Mouse (Mus musculus): Measurements from ENCODE around the gene Med27. TPM values are rescaled to one million over a fixed set of nuclear protein-coding genes. Genes with fewer than 3 reads are reported as not detected.

Med27 gene
- total RNA-seq, 2 experiments from 2014 or later = 23.7 to 24.3 TPM

DNA sequence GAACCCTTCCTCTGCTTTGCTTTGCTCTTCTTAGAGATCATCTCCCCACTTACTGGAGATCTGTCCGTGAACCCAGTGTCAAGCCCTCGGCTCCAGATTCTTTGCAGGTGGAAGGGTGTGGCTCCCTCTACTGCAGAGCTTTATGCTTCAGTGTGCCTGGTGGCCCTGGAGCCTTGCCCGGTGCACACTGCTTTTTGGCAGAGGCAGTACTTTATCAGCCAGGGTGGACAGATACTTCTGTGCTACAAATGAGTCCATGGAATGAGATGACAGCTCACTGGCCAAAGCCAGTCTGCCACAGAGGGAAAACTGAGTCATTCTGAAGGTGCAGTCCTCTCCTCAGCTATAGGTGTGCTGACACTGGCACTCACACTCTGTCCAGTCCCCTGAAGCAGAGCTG lies 80.1 kb downstream of the Med27 start:
- DNase-seq (ENCODE audit: low spot score in 2 of 2) = peak in 1 of 2 experiments; percentile 16

GRCm38 (mm10) chr2:29432565-29432964 lies 85.9 kb downstream of the Med27 start:
- no peak for DNase-seq (ENCODE audit: low spot score in 2 of 2)

GRCm38 (mm10) chr2:29436376-29436775 lies 89.8 kb downstream of the Med27 start:
- no peak for DNase-seq (ENCODE audit: low spot score in 2 of 2)

DNA sequence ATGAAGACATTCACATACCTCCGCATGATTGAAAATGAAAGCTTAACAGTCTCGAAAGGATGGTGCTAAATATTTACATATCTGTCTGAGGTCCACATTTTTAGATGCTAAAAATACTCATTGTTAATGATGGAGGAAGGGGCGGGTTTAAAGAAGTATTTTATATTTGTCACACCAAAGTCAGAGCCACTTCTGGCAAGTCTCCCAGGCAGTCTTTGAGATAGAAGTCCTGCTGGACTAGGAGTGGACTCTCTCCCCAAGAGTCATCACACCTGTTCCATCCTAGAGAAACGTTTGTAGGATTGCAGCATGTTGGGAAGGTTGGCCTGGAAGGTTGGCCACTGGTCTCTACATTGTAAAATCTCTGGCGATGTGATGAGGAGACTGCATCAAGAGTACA lies 90.5 kb downstream of the Med27 start:
- DNase-seq (ENCODE audit: low spot score in 2 of 2) = no peak

DNA sequence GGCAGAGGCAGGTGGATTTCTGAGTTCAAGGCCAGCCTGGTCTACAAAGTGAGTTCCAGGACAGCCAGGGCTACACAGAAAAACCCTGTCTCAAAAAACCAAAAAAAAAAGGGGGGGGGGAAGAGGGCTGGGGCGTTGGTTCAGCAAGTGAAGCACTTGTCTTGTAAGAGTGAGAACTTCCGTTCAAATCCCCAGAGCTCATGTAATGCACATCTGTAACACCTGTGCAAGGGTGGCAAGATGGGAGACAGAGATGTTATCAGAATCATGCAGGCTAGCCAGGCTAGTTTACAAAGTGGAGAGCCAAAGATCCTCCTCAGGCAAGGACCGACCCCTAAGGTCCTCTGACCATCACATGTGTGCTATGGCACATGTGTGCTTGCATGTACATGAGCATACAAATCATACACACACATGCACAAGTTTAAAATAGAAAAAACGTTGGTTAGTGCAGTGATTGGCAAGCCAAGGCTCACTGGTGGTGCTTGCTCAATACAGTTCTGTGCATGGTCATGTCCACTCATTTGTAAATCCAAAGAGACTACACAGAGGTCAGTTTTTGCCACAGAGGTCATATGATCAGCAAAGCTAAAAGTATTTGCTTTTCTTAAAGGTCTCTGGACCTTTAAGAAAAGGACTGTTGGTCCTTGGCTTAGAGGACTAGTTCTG lies 91.4 kb downstream of the Med27 start:
- DNase-seq (ENCODE audit: low spot score in 2 of 2) = no peak

- DNase-seq (ENCODE audit: low spot score in 2 of 2) = no peak
Measured at GRCm38 (mm10) chr2:29438530-29438862, 91.9 kb downstream of the Med27 start.

- DNase-seq (ENCODE audit: low spot score in 2 of 2) = no peak
Measured at GRCm38 (mm10) chr2:29438986-29439385, 92.4 kb downstream of the Med27 start.

DNA sequence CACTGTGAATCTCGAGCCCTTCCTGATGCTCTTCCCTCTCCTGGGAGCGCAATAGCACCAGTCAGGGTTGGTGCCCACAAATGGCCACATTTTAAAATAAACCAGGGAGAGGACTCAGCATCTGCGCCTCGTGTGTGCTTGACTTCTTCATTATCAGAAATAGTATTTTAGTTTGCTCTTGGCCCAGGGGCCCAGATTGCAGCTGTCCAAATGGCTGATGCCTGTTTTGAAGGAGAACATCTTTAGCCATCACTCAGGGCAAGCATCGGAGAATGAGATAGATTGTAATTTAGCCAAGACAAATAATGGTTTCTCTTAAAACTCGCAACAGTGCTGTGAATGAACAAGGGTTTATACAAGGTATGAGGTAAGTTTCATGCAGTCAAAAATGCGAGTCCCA lies 92.8 kb downstream of the Med27 start:
- DNase-seq (ENCODE audit: low spot score in 2 of 2) = no peak

DNA sequence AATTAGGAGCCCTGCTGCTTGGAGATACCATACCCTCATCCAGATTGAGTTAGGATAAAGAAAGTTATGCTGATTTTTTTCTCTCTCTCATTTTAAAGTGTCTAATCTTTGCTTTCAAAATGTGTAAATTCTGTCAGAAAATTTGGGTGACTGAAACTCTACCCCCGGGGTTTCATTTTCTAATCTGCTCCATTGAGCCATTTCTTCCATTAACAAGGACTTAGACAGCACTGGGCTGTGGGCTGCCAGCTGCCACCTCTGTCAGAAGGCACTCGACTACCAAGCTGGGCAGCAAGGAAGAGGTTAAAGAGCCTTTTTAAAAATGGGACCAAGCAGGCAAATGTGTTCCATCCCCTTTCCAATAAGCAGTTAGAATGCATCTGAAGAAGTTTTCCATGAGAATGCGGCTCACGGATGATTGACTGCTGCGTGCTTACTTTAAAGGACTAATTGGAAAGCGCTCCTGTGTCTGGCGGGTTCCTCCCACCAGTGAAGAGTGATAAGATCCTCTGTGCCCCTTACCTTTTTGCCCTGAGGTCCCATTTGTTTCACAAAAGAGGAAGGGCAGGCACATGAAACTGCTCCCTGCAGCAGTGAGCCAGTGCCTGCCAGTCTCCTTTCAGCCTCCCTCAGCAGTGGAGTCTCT lies 93.4 kb downstream of the Med27 start:
- no peak for DNase-seq (ENCODE audit: low spot score in 2 of 2)

- no peak for DNase-seq (ENCODE audit: low spot score in 2 of 2)
Measured at GRCm38 (mm10) chr2:29442275-29442674, 95.7 kb downstream of the Med27 start.

DNA sequence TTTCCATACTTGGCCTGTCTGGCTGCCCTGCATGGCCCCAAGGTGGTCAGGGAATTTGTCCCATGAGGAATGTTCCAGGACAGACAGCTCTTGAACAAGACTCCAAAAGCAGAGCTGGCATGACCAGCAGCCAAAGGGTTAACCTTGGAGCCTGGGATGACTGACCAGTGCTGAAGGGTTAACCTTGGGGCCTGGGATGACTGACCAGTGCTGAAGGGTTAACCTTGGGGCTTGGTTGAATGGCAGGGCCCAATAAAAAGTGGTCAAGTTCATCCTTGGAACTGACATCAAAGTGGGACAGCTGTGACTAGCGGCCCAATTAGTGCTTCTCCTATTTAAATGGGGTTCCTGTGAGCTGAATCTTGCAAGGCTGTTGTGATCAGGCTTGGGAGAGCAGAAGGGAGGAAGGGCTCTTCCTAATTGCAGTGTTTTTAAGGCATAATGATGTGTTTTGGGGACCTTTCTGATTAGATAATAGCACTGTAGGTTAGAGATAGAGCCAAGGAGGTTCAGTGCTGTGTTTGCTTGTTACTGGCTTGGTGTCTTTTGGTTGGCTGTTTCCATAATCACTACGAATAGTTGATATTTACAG lies 97.1 kb downstream of the Med27 start:
- DNase-seq (ENCODE audit: low spot score in 2 of 2) = no peak

DNA sequence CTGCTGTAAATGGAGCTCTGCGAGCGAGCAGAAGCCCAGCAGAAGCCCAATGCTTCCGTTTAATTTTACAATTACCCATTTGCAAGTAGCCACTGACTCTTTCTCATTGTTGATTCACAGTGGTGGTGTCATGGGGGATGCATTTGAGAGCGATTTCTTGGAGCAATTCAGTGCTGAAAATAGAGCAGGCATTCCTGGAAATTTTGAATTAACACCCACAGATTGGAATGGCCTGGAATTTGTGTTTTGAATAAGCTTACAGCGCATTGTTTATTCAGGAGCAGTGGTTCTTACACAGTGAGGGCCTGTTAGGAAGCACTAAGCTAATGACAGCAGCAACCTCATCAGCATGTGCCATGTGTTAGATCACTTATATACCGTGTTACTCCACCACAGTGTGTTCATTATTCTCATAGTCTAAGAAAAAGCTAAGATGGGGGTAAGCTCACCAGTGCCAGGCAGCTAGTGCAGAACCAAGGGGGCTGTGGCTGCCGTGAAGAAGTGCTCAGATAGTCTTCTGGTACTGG lies 101.9 kb downstream of the Med27 start:
- DNase-seq (ENCODE audit: low spot score in 2 of 2) = no peak

GRCm38 (mm10) chr2:29451368-29451999 lies 104.9 kb downstream of the Med27 start:
- no peak for DNase-seq (ENCODE audit: low spot score in 2 of 2)

DNA sequence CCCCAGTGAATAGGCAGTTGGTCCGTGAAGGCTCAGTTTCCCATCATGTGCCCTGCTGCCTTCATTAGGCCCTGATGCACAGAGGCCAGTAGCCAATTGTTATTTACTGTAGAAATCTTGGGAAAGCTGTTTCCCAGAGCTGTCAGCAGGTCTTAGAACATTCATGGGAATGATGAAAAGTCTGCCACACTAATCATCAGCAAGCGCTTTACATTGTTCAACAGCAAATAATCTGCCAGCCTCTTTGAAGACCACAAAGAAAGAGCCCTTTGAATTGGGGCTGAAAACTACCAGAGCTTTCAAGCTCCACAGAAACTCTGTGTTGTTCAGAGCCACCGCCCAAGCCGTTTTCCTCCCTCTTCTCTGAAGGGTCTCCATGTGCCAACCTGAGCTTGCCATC lies 106.8 kb downstream of the Med27 start:
- DNase-seq (ENCODE audit: low spot score in 2 of 2) = no peak

DNA sequence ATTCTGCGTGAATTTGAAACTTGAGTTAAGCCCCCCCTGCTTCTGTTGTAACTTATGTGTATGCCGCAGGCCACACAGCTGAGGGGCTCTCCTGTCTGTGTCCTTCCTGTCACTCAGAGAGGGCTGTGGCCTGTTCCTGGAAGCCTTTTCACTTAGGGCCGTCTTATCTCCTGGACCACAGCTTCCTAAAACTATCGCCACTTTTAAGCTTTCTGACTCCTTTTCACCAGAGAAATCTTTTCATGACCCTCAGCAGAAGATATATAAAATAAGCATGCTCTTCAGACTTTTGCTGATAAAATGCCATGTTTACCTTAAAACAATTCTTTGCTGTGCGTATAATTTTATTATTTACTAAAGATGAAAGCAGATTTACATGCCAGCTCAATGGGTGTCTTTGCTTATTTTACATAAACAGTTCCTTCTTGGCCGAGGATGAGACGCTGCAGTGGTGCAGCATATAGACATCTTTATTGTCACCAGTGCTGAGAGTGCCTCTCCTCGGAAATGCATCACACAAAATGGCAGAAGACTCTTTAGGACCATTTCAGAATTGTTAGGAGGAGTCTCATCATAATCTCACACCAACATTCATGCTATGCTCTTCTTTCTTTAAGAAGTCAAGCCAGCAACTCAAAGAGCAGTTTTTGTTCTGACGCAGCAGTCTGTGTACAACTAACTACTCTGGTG lies 110.2 kb downstream of the Med27 start:
- DNase-seq (ENCODE audit: low spot score in 2 of 2) = no peak

DNA sequence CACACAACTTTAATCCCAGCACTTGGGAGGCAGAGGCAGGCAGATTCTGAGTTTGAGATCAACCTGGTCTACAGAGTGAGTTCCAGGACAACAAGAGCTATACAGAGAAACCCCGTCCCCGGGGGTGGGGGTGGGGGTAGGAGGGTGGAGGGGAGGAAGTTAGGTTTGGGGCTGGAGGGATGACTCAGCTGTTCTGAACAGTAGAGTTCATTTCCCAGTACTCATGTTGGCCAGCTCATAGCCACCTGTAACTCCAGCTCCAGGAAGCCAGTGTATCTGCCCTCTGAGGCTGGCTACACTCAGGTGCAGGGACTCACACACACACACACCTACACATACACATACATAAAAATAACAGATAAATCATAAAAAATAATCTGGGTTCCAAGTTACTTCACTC lies 111.1 kb downstream of the Med27 start:
- DNase-seq (ENCODE audit: low spot score in 2 of 2) = no peak

DNA sequence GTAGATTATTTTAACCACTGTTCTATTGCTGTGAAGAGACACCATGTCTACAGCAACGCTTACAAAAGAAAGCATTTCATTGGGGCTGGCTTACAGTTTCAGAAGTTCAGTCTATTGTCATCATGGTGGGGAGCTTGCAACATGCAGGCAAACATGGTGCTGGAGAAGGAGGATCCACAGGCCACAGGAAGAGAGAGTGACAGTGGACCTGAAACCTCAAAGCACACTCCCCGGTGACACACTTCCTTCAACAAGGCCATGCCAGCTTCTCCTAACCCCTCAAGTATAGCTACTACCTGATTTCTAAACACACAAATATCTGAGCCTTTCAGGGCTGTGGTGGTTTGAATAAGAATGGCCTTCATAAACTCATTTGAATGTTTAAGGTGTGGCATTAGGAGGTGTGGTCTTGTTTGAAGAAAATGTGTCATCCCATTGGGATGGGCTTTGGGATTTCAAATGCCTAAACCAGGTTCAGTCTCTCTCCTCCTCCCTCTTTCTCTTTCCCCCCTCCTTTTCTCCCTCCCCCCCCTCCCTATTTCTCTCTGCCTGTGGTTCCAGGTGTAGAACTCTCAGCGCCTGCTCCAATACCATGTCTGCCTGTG lies 111.8 kb downstream of the Med27 start:
- no peak for DNase-seq (ENCODE audit: low spot score in 2 of 2)

GRCm38 (mm10) chr2:29459648-29460047 lies 113.0 kb downstream of the Med27 start:
- no peak for DNase-seq (ENCODE audit: low spot score in 2 of 2)

- DNase-seq (ENCODE audit: low spot score in 2 of 2) = no peak
Measured at GRCm38 (mm10) chr2:29461841-29462240, 115.2 kb downstream of the Med27 start.

GRCm38 (mm10) chr2:29463039-29463585 lies 116.5 kb downstream of the Med27 start:
- DNase-seq (ENCODE audit: low spot score in 2 of 2) = no peak

Data from gastrocnemius, postnatal 4 days (tissue).